Mouse (Mus musculus): ENCODE measurements at regions not wholly inside any gene's neighbourhood (a gene's known extent, or its start where the extent isn't known, plus 50 kb on each side); places are given as distances from the start of the nearest gene placed in this dataset.

GRCm38 (mm10) chr5:45076347-45076890 lies 276.9 kb upstream of the Ldb2 start:
- no peak for TF ChIP-seq CTCF (IDR thresholded peaks at IDR 0.05; ENCODE audit: insufficient read depth, low read length)
- no peak for TF ChIP-seq POLR2A (IDR thresholded peaks at IDR 0.05; ENCODE audit: borderline replicate concordance, extremely low read depth, low read depth, low read length)

Data from lung, adult 2 months (tissue).